Mouse (Mus musculus) bone marrow macrophage, adult 2 months (primary cell): ENCODE measurements at regions not wholly inside any gene's neighbourhood (a gene's known extent, or its start where the extent isn't known, plus 50 kb on each side); places are given as distances from the start of the nearest gene placed in this dataset.

Experiments
- H3K27ac ChIP-seq: 2 replicates; pipeline ENCODE4 v1.5.1; 2012; ENCODE audit warnings: low read depth, low read length; ENCODE audit not compliant: insufficient read depth
- H3K4me1 ChIP-seq: 2 replicates; pipeline ENCODE4 v1.6.1; 2012; ENCODE audit warnings: low read length; ENCODE audit not compliant: control insufficient read depth, insufficient read depth
- H3K4me3 ChIP-seq: 2 replicates; pipeline ENCODE4 v1.5.1; 2012; ENCODE audit warnings: mild to moderate bottlenecking, low read length, moderate library complexity; ENCODE audit not compliant: insufficient read depth
- CTCF ChIP-seq: IDR thresholded peaks from 2 replicates; pipeline ENCODE4 v1.5.1; 2012; ENCODE audit warnings: low read depth, mild to moderate bottlenecking, low read length, moderate library complexity
- POLR2A ChIP-seq: IDR thresholded peaks from 2 replicates; pipeline ENCODE4 v1.6.1; 2012; ENCODE audit warnings: mild to moderate bottlenecking, low read depth, low read length, borderline replicate concordance

GRCm38 (mm10) chr1:35941642-35942077, 126.5 kb upstream of the Hs6st1 start:
- TF ChIP-seq POLR2A (no peak), CTCF (no peak)
- Histone ChIP-seq H3K4me3 (no peak overlapping the region), H3K27ac (no peak overlapping the region), H3K4me1 (no peaks in the 10 kb centered on the region)

GRCm38 (mm10) chr1:35942222-35942621, 126.0 kb upstream of the Hs6st1 start:
- H3K4me3 ChIP-seq, result no peak overlapping the region
- no peak for TF ChIP-seq POLR2A
- TF ChIP-seq CTCF, result no peak
- H3K4me1 ChIP-seq, result no peaks in the 10 kb centered on the region
- no peak overlapping the region for H3K27ac ChIP-seq

- Histone ChIP-seq H3K27ac (no peak overlapping the region), H3K4me3 (no peak overlapping the region), H3K4me1 (no peaks in the 10 kb centered on the region)
- TF ChIP-seq CTCF (no peak), POLR2A (no peak)
These were observed 124.4 kb upstream of the Hs6st1 start for GRCm38 (mm10) chr1:35943800-35944199.

GRCm38 (mm10) chr1:35944376-35944775, 123.8 kb upstream of the Hs6st1 start:
- Histone ChIP-seq H3K4me3 (no peak overlapping the region), H3K4me1 (no peaks in the 10 kb centered on the region), H3K27ac (no peak overlapping the region)
- TF ChIP-seq CTCF (no peak), POLR2A (no peak)

GRCm38 (mm10) chr1:35944849-35945248, 123.4 kb upstream of the Hs6st1 start:
- Histone ChIP-seq H3K4me1 (no peaks in the 10 kb centered on the region), H3K27ac (no peak overlapping the region), H3K4me3 (no peak overlapping the region)
- TF ChIP-seq CTCF (no peak), POLR2A (no peak)

- Histone ChIP-seq H3K4me3 (no peak overlapping the region), H3K27ac (no peak overlapping the region), H3K4me1 (no peaks in the 10 kb centered on the region)
- TF ChIP-seq POLR2A (no peak), CTCF (no peak)
These were observed 122.6 kb upstream of the Hs6st1 start for GRCm38 (mm10) chr1:35945596-35945995.

- Histone ChIP-seq H3K4me3 (no peak overlapping the region), H3K27ac (no peak overlapping the region), H3K4me1 (peaks cover 7% of the 10 kb centered on the region; the same call in 1 of the 2 replicates)
- TF ChIP-seq CTCF (no peak), POLR2A (no peak)
These were observed 120.1 kb upstream of the Hs6st1 start for GRCm38 (mm10) chr1:35948104-35948503.

- H3K27ac ChIP-seq, result no peak overlapping the region
- no peak for TF ChIP-seq POLR2A
- H3K4me3 ChIP-seq, result no peak overlapping the region
- peaks cover 7% of the 10 kb centered on the region; the same call in 1 of the 2 replicates for H3K4me1 ChIP-seq
These were observed 117.1 kb upstream of the Hs6st1 start for GRCm38 (mm10) chr1:35951082-35951481.

GRCm38 (mm10) chr1:35953721-35954120, 114.5 kb upstream of the Hs6st1 start:
- TF ChIP-seq POLR2A, result no peak
- TF ChIP-seq CTCF, result no peak
- Histone ChIP-seq H3K4me3 (no peak overlapping the region), H3K27ac (no peak overlapping the region), H3K4me1 (peaks cover 7% of the 10 kb centered on the region; the same call in 1 of the 2 replicates)

GRCm38 (mm10) chr1:35957425-35958372, 110.5 kb upstream of the Hs6st1 start:
- H3K27ac ChIP-seq, result no peak overlapping the region
- TF ChIP-seq POLR2A, result no peak
- TF ChIP-seq CTCF, result no peak
- H3K4me3 ChIP-seq, result no peak overlapping the region
- no peaks in the 10 kb centered on the region for H3K4me1 ChIP-seq

GRCm38 (mm10) chr1:35959729-35960128, 108.5 kb upstream of the Hs6st1 start:
- Histone ChIP-seq H3K27ac (no peak overlapping the region), H3K4me1 (no peaks in the 10 kb centered on the region), H3K4me3 (no peak overlapping the region)
- TF ChIP-seq CTCF (no peak), POLR2A (no peak)
